Mouse (Mus musculus) G1E-ER4 (cell line): ENCODE data around the gene Fchsd2. TPM values are rescaled to one million over a fixed set of nuclear protein-coding genes. Genes with fewer than 3 reads are reported as not detected.

Experiments used
- GATA1 ChIP-seq: IDR thresholded peaks from one replicate; pipeline ENCODE4 v1.8.0; 2012; ENCODE audit warnings: low read length, inconsistent platforms
- polyA plus RNA-seq: library from polyadenylated mRNA; stranded (reverse); fragments of >175 nt; gene quantifications from 2 replicates; pipeline ENCODE4 v1.2.3, GENCODE M21; 2012

The Fchsd2 gene
- polyA plus RNA-seq, 1 experiment: 1.5 TPM

DNA sequence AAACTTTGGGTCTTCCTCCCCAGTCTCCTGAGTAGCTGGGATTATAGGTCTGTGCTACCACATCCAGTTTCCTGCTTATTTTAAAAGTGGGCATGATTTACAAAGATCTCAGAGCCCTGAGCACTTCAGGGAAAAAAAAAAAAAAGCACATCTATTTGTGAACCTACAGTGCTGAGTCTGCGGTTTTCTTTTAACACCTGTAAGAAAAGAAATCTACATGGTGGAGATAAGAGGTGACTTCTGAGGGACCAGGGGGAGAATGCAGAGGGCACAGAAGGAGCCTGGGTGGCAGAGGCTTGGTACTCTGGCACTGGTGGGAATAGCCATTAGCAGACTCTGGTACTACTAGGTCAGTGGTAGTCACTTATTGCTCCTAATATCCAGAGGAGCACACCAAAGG, 227.1 kb downstream of the Fchsd2 start:
- no peak for TF ChIP-seq GATA1

DNA sequence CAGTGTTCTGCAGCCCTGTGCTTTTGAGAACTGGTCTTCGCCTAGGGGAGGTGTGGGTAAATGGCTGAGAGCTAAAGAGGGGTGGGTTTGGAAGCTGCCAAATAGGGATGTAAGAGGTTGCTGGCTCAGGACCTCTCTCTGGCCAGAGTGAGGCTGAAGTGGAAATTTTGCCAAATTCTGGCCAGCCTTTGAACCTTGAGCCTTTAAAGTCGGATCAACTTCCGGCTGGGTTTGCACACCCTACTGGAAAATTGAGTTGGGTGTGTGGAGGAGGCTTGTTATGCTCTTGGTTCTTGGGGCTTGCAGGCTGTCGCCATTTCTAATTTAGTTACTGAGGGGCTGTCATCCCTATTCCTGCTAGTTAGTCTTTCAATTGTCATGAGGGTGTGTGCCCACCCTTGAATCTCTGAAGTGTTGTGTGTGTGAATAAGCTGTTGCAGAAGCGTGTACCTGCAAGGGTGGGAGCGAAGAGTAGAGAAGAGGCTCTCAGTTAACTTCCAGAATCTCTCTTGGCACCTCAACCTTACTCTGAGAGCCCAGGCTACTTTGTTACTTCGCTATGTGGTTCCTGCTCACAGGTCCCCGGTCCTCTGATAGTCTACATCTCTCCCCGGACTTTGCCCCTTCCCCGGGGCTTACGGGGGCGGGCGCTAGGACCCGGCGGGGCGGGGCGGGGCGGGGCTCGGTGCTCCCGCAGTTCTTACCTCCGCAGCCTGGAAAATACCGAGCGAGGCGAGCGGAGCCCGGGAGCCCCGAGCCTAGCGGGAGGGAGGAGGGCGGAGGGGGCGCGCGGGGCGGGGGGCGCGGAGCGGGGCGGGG, 227.9 kb downstream of the Fchsd2 start:
- TF ChIP-seq GATA1: no peak

DNA sequence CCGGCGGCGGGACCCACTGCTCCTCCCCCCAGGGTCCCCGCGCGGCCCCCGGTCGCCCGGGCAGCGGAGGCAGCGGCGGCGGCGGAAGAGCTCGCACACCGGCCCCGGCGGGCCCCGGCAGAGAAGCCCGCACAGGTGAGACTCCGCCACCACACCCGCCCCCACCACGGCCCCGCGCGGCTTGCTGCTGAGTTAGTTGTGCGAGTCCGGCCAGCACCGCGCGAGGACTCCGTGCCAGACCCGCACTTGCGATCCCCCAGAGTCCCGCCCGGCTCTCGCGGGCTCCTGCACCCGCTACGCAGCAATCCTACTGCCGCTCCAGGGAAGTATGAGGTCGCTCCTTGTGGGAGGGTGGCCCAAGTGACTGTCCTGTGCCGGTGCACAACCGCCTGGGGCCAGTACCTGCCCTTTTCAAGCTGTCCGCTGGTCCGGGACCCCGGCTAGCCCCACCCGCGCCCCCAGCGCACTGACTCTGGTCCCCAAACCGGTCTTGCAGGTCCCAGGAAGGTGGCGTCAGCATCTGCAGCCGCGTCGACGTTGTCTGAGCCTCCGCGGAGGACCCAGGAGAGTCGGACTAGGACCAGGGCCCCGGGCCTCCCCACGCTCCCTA, 228.7 kb downstream of the Fchsd2 start:
- no peak for TF ChIP-seq GATA1

DNA sequence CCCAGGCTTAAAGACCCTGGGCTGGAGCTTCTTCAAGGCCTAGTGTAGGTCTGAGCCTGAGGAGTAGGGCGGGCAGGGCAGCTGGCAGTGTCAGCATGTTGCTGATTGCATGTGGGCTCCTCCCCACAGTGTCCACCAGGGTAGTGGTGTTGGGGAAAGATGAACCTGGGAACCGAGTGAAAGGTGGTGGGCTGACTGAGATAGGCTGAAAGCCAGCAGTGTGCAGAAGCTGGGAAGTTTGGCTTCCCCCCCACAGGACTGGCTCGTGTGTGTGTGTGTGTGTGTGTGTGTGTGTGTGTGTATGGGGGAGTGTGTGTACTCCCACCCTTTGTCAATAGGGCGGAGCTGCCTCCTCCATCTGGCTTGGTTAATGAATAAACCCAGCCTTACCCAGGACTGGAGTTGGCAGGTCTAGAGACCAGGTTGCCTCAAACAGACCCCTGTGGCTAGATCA, 230.5 kb downstream of the Fchsd2 start:
- no peak for TF ChIP-seq GATA1

DNA sequence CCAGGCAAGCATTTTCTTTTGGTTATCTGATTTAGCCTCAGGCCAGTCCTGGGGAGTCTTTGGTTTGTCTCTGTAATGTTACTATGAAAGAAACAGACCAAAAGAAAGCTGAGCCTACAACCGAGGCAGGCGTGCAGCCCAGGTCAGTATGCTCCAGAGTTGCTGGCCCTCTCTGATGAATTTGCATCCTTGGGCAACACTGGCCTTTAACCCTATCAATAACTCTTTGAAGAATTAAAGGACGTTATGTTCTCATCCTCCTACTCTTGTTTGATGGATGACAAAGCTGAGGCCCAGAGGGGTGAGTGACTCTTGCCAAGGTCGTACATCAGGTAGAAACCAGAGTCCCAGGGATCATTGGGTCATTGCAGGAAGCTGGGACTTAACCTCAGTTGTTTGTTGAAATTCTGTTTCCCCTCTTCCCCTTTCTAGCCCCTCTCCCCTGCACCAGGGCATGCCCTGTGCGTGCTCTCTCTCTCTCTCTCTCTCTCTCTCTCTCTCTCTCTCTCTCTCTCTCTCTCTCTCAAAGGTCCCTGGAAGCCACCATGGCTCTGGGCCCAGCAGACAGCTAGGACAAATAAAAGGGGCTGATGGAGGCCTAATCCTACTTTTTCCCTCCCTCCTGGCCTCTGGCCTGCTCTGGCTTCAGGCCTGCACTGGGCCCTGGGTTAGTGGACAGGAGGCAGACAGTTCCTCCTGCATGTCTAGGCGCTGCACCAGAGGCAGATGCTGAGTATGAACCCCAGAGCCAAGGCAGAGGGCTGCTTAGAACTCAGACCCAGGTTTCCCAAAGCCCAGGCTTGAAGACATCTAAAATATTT, 231.7 kb downstream of the Fchsd2 start:
- no peak for TF ChIP-seq GATA1

DNA sequence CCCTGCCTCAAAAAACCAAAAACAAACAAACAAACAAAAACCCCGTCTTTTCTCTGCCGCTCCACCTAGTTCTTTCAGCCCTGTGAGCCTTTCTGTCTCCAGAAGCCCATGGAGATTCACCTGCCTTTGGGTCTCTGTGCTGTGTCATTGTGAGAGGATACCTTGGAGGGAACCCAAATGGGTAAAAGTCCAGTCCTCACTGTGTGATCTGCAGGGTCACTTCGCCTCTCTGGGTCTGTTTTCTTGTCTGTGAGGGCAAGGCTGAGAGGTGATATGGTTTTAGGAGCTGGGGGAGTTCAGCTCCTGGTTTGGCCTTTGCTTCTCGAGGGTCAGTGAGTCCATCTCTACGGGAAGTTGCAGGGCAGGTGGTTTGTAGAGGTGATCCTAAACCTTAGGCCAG, 233.3 kb downstream of the Fchsd2 start:
- TF ChIP-seq GATA1: no peak

DNA sequence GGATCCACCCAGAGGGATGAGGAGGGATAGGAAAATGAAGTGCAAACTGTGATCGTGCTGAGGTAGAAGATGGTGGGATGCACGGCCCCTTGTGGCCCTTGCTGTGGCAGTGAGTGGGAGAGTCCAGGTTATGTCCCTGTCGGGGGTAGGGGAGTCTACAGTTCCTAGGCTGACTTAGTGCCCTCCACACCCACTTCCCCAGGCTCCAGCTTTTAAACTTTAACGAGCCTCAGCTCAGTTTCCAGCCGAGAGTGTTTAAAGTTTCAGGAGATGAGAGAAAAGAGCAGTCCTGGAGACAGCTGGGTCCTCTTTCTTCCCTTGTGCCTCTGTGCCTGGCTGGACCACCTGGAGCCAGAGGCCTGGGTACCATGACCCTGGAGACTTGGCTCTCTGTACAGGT, 234.6 kb downstream of the Fchsd2 start:
- TF ChIP-seq GATA1: no peak

DNA sequence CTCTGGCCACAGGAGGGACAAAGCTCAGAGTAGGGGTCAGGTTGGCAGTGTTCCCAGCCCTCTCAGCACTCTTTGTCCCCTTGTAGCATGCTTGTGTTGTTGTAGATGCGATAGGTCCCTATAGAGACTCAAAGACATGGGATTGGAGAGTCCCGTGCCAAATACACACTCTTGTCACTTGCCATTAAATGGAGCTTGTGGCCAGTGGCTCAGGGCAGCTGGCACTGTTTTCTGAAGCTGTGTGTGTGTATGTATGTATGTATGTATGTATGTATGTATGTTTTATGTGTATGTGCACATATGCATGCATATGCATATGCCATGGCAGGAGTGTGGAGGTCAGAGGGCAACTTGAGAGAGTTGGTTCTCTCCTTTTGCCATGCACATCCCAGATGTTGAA, 235.1 kb downstream of the Fchsd2 start:
- no peak for TF ChIP-seq GATA1

DNA sequence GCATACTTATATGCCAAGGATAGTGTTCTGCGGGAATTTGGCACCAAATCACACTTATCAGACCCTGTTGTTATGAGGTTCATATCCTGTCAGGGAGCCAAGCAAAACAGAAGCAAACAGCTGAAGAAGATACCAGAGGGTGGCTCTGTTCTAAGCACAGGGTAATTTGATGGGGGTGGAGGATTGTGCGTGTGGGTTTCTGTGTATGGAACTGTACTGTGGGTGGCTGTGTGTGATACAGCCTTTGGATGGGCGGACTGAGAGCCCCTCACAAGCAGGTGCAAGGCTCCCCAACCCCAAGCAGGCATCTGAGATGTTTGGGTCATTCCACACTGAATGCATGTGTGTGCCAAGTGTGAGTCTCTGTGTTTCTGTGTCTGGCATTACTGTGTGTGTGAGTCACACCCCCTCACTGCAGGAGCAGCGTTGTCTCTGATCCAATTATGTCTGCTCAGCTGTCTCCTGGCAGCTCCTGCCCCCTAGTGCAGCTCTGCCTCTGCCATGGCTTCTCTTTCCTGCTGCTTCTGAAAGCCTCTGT, 236.0 kb downstream of the Fchsd2 start:
- no peak for TF ChIP-seq GATA1

DNA sequence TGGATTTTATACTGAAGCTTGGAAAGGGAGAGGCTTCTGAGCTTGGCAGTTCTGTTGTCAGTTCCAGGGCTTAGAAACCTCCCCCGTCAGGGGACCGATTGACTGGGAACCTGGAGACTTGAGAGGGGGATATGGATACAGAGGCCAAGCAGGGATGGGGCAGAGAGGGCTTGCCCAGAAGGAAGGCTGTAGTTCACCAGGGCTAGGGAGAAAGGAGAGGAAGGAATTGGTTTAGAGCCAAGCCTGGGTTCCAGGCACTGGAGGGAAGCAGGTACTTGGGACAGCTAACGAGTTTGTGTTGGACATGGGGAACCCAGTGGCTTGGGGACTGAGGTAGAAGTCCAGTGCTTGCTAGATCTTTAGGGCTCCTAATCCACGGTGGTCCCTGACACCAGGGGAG, 236.9 kb downstream of the Fchsd2 start:
- TF ChIP-seq GATA1: no peak

DNA sequence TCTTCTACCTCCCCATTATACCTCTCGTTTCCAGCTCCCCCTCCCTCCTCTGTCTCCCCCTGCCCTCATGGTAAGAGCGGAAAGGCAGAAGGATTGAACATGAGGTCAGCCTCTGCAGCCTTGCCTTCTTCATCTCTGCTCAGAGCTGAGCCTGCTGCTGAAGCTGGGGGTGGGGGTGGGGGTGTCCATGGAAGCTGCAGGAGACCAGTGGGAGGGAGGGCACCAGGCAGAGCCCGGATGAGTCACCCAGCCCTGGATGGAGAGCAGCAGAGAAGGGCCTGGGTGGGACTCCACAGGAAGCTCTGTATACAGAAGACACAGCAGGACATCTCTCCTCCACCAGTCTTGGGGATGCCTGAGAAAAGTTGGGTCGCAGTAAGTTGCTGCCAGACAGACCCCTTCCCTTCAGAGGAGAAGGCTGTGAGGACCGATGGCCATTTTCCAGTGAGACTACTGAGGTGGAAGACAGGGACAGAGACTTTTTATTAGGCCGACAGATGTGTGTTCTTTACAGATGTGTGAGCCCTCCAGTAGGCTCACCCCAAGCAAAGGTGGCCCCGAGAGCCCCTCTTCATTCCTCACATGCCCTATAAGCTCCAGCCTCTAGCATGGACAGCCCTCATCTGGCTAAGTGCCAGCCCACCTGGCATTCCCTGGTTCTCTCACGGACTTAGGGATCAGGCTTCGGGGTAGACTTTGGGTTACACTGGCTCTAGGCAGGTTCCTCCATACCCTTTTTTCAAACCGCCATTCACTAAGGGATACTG, 237.6 kb downstream of the Fchsd2 start:
- no peak for TF ChIP-seq GATA1

DNA sequence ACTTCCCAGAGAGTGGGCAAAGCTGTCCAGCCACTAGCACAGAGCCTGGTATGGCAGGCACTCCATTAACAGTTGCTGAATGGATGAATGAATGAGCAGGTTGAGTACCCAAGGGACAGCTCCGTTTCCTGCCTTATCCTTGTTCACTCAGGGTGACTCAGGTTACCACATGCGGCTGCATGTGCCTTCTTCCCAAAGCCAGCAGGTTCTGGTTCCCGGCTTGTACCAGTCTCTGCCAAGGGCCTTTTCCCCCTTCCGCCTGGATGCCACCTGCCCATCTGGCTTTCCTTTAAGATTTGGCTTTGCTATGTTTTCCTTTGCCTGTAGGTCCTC, 238.1 kb downstream of the Fchsd2 start:
- no peak for TF ChIP-seq GATA1

DNA sequence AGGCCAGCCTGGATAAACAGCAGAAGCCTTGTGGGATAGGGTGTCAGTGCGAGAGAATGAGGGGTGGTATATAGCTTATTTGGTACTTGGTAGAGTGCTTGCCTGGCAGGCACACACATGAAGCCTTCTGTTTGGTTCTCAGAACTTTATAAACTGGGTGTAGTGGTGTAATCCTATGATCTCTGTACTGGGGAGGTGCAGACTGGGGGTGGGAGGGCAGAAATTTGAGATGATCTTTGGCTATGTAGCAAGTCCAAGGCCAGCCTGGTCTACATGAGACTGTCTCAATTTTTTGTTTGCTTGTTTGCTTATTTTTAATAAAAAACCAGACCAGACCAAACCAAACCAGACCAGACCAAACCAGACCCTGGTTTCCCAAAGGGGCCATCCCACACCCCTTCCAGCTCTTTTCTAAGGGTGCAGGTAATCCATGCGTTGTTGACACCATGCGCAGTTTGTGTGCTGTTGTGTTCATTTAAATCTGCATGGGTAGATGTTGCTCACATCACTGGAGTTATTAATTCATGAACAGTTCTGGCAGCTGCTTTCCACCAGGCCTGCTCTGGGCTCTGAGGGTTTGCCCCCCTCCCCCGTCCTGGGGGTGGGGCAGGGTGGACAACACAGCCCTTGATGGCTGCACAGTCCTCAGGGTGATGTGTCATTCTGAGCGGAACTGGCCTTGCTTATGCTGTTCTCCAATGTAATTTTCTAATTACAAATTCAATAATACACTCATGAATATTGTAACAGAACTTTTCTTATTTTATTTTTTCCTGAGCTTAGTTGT, 239.6 kb downstream of the Fchsd2 start:
- TF ChIP-seq GATA1: no peak

Other genes with a start within 250 kb of the Fchsd2 start
- gene Relt, start 229.4 kb upstream of the Fchsd2 start, polyA plus RNA-seq: 50.9 and 53.1 TPM in 2 replicates
- gene Arhgef17, start 160.8 kb upstream of the Fchsd2 start, polyA plus RNA-seq: not detected in 2 replicates
- gene P2ry6, start 118.2 kb upstream of the Fchsd2 start, polyA plus RNA-seq: not detected in 2 replicates
- gene P2ry2, start 80.0 kb upstream of the Fchsd2 start, polyA plus RNA-seq: not detected in 2 replicates
- 0.53 and 1.1 TPM in 2 replicates for gene Atg16l2, start 209.4 kb downstream of the Fchsd2 start, polyA plus RNA-seq
- not detected in 2 replicates for gene Stard10, start 224.2 kb downstream of the Fchsd2 start, polyA plus RNA-seq